20 mouse cellular contexts compared by ENCODE assay signal in genomic region chr8:45448842-45449241, GRCm38 (mm10). TPM values are rescaled to one million over a fixed set of nuclear protein-coding genes. Genes with fewer than 3 reads are reported as not detected.
DNase-seq lines count a peak whose midpoint lies in the region; ATAC-seq lines count a peak whose summit lies in the region.
"Had no signal": no experiment of that assay in that cellular context is flagged by ENCODE, and none has a peak within 500 bp of the region (broad histone marks: within the 10 kb centered on the region; RNA-seq: fewer than 3 reads in every experiment).

No protein-coding gene starts in this region.

- intact Hi-C loops in heart, postnatal 10 days (cut with DNase I): no loop called here

- no peak for ATAC-seq in heart, embryonic 12.5 days (ENCODE audit: insufficient number of reproducible peaks, low FRiP score)
- ATAC-seq in liver, embryonic 12.5 days: no peak

- 77% methylated on average over 3 of the region's 3 CpGs for WGBS in heart, embryonic 12.5 days
- WGBS in liver, embryonic 12.5 days (ENCODE audit: insufficient replicate concordance): 56% methylated on average over 3 of the region's 3 CpGs

- H3K9me3 ChIP-seq in heart, embryonic 12.5 days (replicated peaks): no peaks in the 10 kb centered on the region
- no peaks in the 10 kb centered on the region for H3K9me3 ChIP-seq in liver, embryonic 12.5 days (replicated peaks)
- H3K9me3 ChIP-seq: embryonic facial prominence, embryonic 12.5 days; limb, embryonic 10.5 days; liver, embryonic 15.5 days; neural tube, embryonic 12.5 days had no signal

- no peak overlapping the region for H3K4me3 ChIP-seq in heart, embryonic 12.5 days
- no peak overlapping the region for H3K4me3 ChIP-seq in liver, embryonic 12.5 days
- H3K4me3 ChIP-seq: embryonic facial prominence, embryonic 12.5 days; limb, embryonic 10.5 days; liver, embryonic 15.5 days; neural tube, embryonic 12.5 days had no signal

- H3K27me3 ChIP-seq in heart, embryonic 12.5 days (replicated peaks): no peaks in the 10 kb centered on the region
- H3K27me3 ChIP-seq in liver, embryonic 12.5 days (replicated peaks): no peaks in the 10 kb centered on the region
- H3K27me3 ChIP-seq: embryonic facial prominence, embryonic 12.5 days; liver, embryonic 15.5 days; neural tube, embryonic 12.5 days; Patski had no signal

- no peak overlapping the region for H3K4me2 ChIP-seq in heart, embryonic 12.5 days
- no peak overlapping the region for H3K4me2 ChIP-seq in liver, embryonic 12.5 days
- H3K4me2 ChIP-seq: embryonic facial prominence, embryonic 12.5 days; hindbrain, embryonic 14.5 days; liver, embryonic 15.5 days; neural tube, embryonic 12.5 days had no signal

- peak; percentile 42 for DNase-seq in adrenal gland, postnatal 10 days
- DNase-seq in adrenal gland, adult 8-10 months: no peak
- peak; percentile 36 for DNase-seq in heart, adult 8-10 months (ENCODE audit: low spot score)
- DNase-seq in adipocyte (ENCODE audit: low spot score): peak; percentile 15
- peak; percentile 73 to 76 for DNase-seq in heart, postnatal 10 days
- DNase-seq in lung, postnatal 36 days: no peak
- DNase-seq: cerebellum, postnatal 25 days; kidney, adult 18-20 months; kidney, postnatal 25 days; lung, postnatal 10 days; right cerebral cortex, postnatal 4 days; thymus, postnatal 14 days had no signal

- H3K36me3 ChIP-seq in heart, embryonic 12.5 days: no peaks in the 10 kb centered on the region
- H3K36me3 ChIP-seq in liver, embryonic 12.5 days: no peaks in the 10 kb centered on the region
- H3K36me3 ChIP-seq: embryonic facial prominence, embryonic 12.5 days; limb, embryonic 10.5 days; liver, embryonic 15.5 days; neural tube, embryonic 12.5 days had no signal

- no peak overlapping the region for H3K9ac ChIP-seq in heart, embryonic 12.5 days
- H3K9ac ChIP-seq in liver, embryonic 12.5 days: no peak overlapping the region
- H3K9ac ChIP-seq: embryonic facial prominence, embryonic 12.5 days; hindbrain, embryonic 14.5 days; liver, embryonic 15.5 days; neural tube, embryonic 12.5 days had no signal

- no peak overlapping the region for H3K27ac ChIP-seq in heart, embryonic 12.5 days (ENCODE audit: poor library complexity, severe bottlenecking)
- H3K27ac ChIP-seq in liver, embryonic 12.5 days: no peak overlapping the region
- H3K27ac ChIP-seq: embryonic facial prominence, embryonic 12.5 days; hindbrain, embryonic 14.5 days; limb, embryonic 10.5 days; liver, embryonic 15.5 days; neural tube, embryonic 12.5 days had no signal

- H3K4me1 ChIP-seq in heart, embryonic 12.5 days (replicated peaks): no peaks in the 10 kb centered on the region
- H3K4me1 ChIP-seq in liver, embryonic 12.5 days: no peaks in the 10 kb centered on the region
- H3K4me1 ChIP-seq: embryonic facial prominence, embryonic 12.5 days; limb, embryonic 10.5 days; liver, embryonic 15.5 days; neural tube, embryonic 12.5 days had no signal

RNA-seq across cellular contexts. Expression of gene Tlr3, which starts 38.0 kb away (rescaled TPM):
- total RNA-seq in adrenal gland, postnatal 10 days (2021): 1 to 10 TPM; 6.6 to 7.7 TPM
- total RNA-seq in adrenal gland, adult 8-10 months (2022): 10 to 100 TPM in 2 of 4 experiments, 1 to 10 TPM in 2; 4.5 to 11.1 (median 9.4) TPM
- total RNA-seq in heart, adult 8-10 months (2022): 1 to 10 TPM; 4.8 to 6.7 (median 5.3) TPM
- 2.2 and 3.8 TPM in 2 replicates for polyA plus RNA-seq in heart, embryonic 12.5 days (2016; fragmentation: Nextera tagmentation; extraction: Ambion mirVana)
- 1 to 10 TPM; 7.7 to 8.8 TPM for total RNA-seq in heart, postnatal 10 days (2021)
- 0.71 and 0.73 TPM in 2 replicates for polyA plus RNA-seq in liver, embryonic 12.5 days (2016; fragmentation: Nextera tagmentation; extraction: Ambion mirVana)

RNA-seq across cellular contexts. Expression of gene Sorbs2, which starts 58.7 kb away (rescaled TPM):
- total RNA-seq in adrenal gland, postnatal 10 days (2021): 10 to 100 TPM; 69.1 to 83.1 TPM
- total RNA-seq in adrenal gland, adult 8-10 months (2022): 100 to 1,000 TPM; 134 to 286 (median 185) TPM
- total RNA-seq in heart, adult 8-10 months (2022): 100 to 1,000 TPM; 587 to 749 (median 714) TPM
- 458 and 494 TPM in 2 replicates for polyA plus RNA-seq in heart, embryonic 12.5 days (2016; fragmentation: Nextera tagmentation; extraction: Ambion mirVana)
- total RNA-seq in heart, postnatal 10 days (2021): 100 to 1,000 TPM; 665 to 789 TPM
- 3.6 and 5.2 TPM in 2 replicates for polyA plus RNA-seq in liver, embryonic 12.5 days (2016; fragmentation: Nextera tagmentation; extraction: Ambion mirVana)

Comparison
In these comparisons a context has a peak if more than half of its experiments do, and no peak if none do; other contexts are left out.
1. DNase-seq: peak in adrenal gland, postnatal 10 days (single experiment), heart, adult 8-10 months (single experiment), adipocyte (single experiment) and heart, postnatal 10 days (2 of 2); none in adrenal gland, adult 8-10 months (single experiment) and lung, postnatal 36 days (single experiment).